14 mouse cellular contexts compared by ENCODE assay signal in genomic region chr3:86635464-86635863, GRCm38 (mm10).
A peak's percentile ranks its signal among the peaks of the same experiment; 100 is the strongest.
DNase-seq lines count a peak whose midpoint lies in the region; ATAC-seq lines count a peak whose summit lies in the region.
"Had no signal": no experiment of that assay in that cellular context is flagged by ENCODE, and none has a peak within 500 bp of the region (broad histone marks: within the 10 kb centered on the region; RNA-seq: fewer than 3 reads in every experiment).

No protein-coding gene starts in this region.

- H3K9me3 ChIP-seq in heart, embryonic 13.5 days = no peaks in the 10 kb centered on the region
- H3K9me3 ChIP-seq: embryonic facial prominence, embryonic 12.5 days had no signal

- 0 out of 2 replicates have a peak, but pooled peaks have one; percentile 25 for ATAC-seq in heart, embryonic 13.5 days (ENCODE audit: extremely low read depth, insufficient number of reproducible peaks, low FRiP score, low TSS enrichment)
- ATAC-seq in inflammation-experienced regulatory T-cells, adult 6 months = no peak
- ATAC-seq: forebrain, postnatal 0 days had no signal

- H3K4me1 ChIP-seq in heart, embryonic 13.5 days = peaks cover 14% of the 10 kb centered on the region
- H3K4me1 ChIP-seq: embryonic facial prominence, embryonic 12.5 days had no signal

- peak; percentile 2 for DNase-seq in lung, postnatal 36 days
- no peak for DNase-seq in lung, postnatal 25 days (ENCODE audit: low spot score)
- peak; percentile 17 for DNase-seq in brain, adult 2 months (ENCODE audit: low read depth, low spot score)
- peak; percentile 6 for DNase-seq in naive thymus-derived CD4-positive, alpha-beta T cell, adult 2 months (ENCODE audit: low read depth)
- no peak for DNase-seq in left cerebral cortex, adult 9 months (ENCODE audit: low spot score in 2 of 2)
- DNase-seq: cerebellum, adult 8-10 months; forebrain, postnatal 0 days; kidney, adult 2 months; lung, adult 18-20 months; right cerebral cortex, adult 18-20 months; thymus, postnatal 36 days had no signal

- no peaks in the 10 kb centered on the region for H3K36me3 ChIP-seq in heart, embryonic 13.5 days
- H3K36me3 ChIP-seq: embryonic facial prominence, embryonic 12.5 days had no signal

- peak overlapping the region; percentile 54 for H3K4me2 ChIP-seq in heart, embryonic 13.5 days
- H3K4me2 ChIP-seq: embryonic facial prominence, embryonic 12.5 days had no signal

- H3K27me3 ChIP-seq in heart, embryonic 13.5 days (replicated peaks) = no peaks in the 10 kb centered on the region
- H3K27me3 ChIP-seq: embryonic facial prominence, embryonic 12.5 days had no signal

- H3K9ac ChIP-seq in heart, embryonic 13.5 days = 0 out of 2 replicates have a peak overlapping the region, but pooled peaks have one; percentile 4
- H3K9ac ChIP-seq: embryonic facial prominence, embryonic 12.5 days; forebrain, postnatal 0 days had no signal

- H3K27ac ChIP-seq in heart, embryonic 13.5 days (replicated peaks) = peak overlapping the region; percentile 54
- H3K27ac ChIP-seq: embryonic facial prominence, embryonic 12.5 days had no signal

- WGBS in heart, embryonic 13.5 days = 33% methylated on average over 5 of the region's 5 CpGs

- H3K4me3 ChIP-seq in heart, embryonic 13.5 days = peak overlapping the region; percentile 25
- H3K4me3 ChIP-seq: embryonic facial prominence, embryonic 12.5 days had no signal

Comparison
In these comparisons a context has a peak if more than half of its experiments do, and no peak if none do; other contexts are left out.
1. DNase-seq: peak in lung, postnatal 36 days (single experiment), brain, adult 2 months (single experiment) and naive thymus-derived CD4-positive, alpha-beta T cell, adult 2 months (single experiment); none in lung, postnatal 25 days (single experiment) and left cerebral cortex, adult 9 months (0 of 2).